Mouse (Mus musculus) adrenal gland, postnatal 14 days (tissue): ENCODE data around the gene Rpl19. TPM values are rescaled to one million over a fixed set of nuclear protein-coding genes. Genes with fewer than 3 reads are reported as not detected.

ENCODE experiments used
- DNase-seq: peaks from one replicate; pipeline ENCODE4 v3.0.0; 2021; ENCODE audit warnings: mixed read lengths
- total RNA-seq: library from RNA; stranded (reverse); gene quantifications from 2 replicates; pipeline ENCODE4 v1.2.3, GENCODE M21; 2021

The Rpl19 gene
- total RNA-seq, 1 experiment from 2014 or later: 1,235 TPM

- peak; percentile 85 for DNase-seq
Observed at GRCm38 (mm10) chr11:98022555-98023371, 3.7 kb upstream of the Rpl19 start, which contains the start of gene Cacnb1. TSS of gene Cacnb1 (minus strand) at chr11:98023034.

- DNase-seq: no peak
Observed at GRCm38 (mm10) chr11:98024516-98024915, 2.0 kb upstream of the Rpl19 start.

- no peak for DNase-seq
Observed at GRCm38 (mm10) chr11:98026248-98026569, 301 bp upstream of the Rpl19 start.

GRCm38 (mm10) chr11:98027297-98027688 is 783 bp downstream of the Rpl19 start:
- no peak for DNase-seq

GRCm38 (mm10) chr11:98027785-98028184 is 1.3 kb downstream of the Rpl19 start:
- no peak for DNase-seq

GRCm38 (mm10) chr11:98030701-98031442 is 4.4 kb downstream of the Rpl19 start:
- DNase-seq: no peak

- peak; percentile 86 for DNase-seq
Observed at GRCm38 (mm10) chr11:98031443-98031770, 4.9 kb downstream of the Rpl19 start.

- no peak for DNase-seq
Observed at GRCm38 (mm10) chr11:98034061-98034460, 7.6 kb downstream of the Rpl19 start.

GRCm38 (mm10) chr11:98034840-98035239 is 8.3 kb downstream of the Rpl19 start:
- no peak for DNase-seq

GRCm38 (mm10) chr11:98035977-98036377 is 9.5 kb downstream of the Rpl19 start:
- peak; percentile 81 for DNase-seq

- no peak for DNase-seq
Observed at GRCm38 (mm10) chr11:98037871-98038270, 11.4 kb downstream of the Rpl19 start.

GRCm38 (mm10) chr11:98040975-98041374 is 14.5 kb downstream of the Rpl19 start:
- no peak for DNase-seq

- no peak for DNase-seq
Observed at GRCm38 (mm10) chr11:98042741-98043140, 16.2 kb downstream of the Rpl19 start.

- no peak for DNase-seq
Observed at GRCm38 (mm10) chr11:98044074-98044473, 17.6 kb downstream of the Rpl19 start.

GRCm38 (mm10) chr11:98045596-98045995 is 19.1 kb downstream of the Rpl19 start:
- DNase-seq: no peak

- peak; percentile 80 for DNase-seq
Observed at GRCm38 (mm10) chr11:98046466-98046865, 20.0 kb downstream of the Rpl19 start.

GRCm38 (mm10) chr11:98047745-98048144 is 21.2 kb downstream of the Rpl19 start:
- peak; percentile 55 for DNase-seq

GRCm38 (mm10) chr11:98049672-98050519 is 23.4 kb downstream of the Rpl19 start:
- no peak for DNase-seq

GRCm38 (mm10) chr11:98050520-98050815 is 24.0 kb downstream of the Rpl19 start:
- DNase-seq: no peak

- DNase-seq: no peak
Observed at GRCm38 (mm10) chr11:98050940-98051339, 24.4 kb downstream of the Rpl19 start.

- no peak for DNase-seq
Observed at GRCm38 (mm10) chr11:98051611-98052128, 25.2 kb downstream of the Rpl19 start.

GRCm38 (mm10) chr11:98052129-98052988 is 25.8 kb downstream of the Rpl19 start:
- DNase-seq: peak; percentile 47
